Mouse (Mus musculus) ES-Bruce4 (cell line): ENCODE results near the gene Trim45.

Source experiments
- CTCF ChIP-seq: IDR thresholded peaks from one replicate; pipeline ENCODE4 v1.8.1; 2011; ENCODE audit warnings: low read depth, low read length
- EP300 ChIP-seq: IDR thresholded peaks from 2 replicates; pipeline ENCODE4 v1.6.1; 2011; ENCODE audit warnings: low read depth, low read length; ENCODE audit not compliant: insufficient read depth
- POLR2A ChIP-seq: IDR thresholded peaks from one replicate; pipeline ENCODE4 v1.8.1; 2011; ENCODE audit warnings: low read length; ENCODE audit not compliant: insufficient read depth

- no peak for TF ChIP-seq EP300
- TF ChIP-seq CTCF, result no peak
- TF ChIP-seq POLR2A, result no peak
Measured at GRCm38 (mm10) chr3:100935521-100935920, 13.5 kb downstream of the Trim45 start.
